Mouse (Mus musculus) bone marrow, adult 2 months (tissue): ENCODE results near the gene Map3k7cl.

Experiments used
- CTCF ChIP-seq: fragments of 200-500 bp; IDR thresholded peaks from 2 replicates; pipeline ENCODE4 v1.5.1; 2011; ENCODE audit warnings: low read length, control low read depth; ENCODE audit not compliant: control insufficient read depth, insufficient read depth
- POLR2A ChIP-seq: fragments of 200-500 bp; IDR thresholded peaks from 2 replicates; pipeline ENCODE4 v1.6.1; 2011; ENCODE audit warnings: low read depth, mild to moderate bottlenecking, control low read depth, low read length, borderline replicate concordance; ENCODE audit not compliant: control insufficient read depth

DNA sequence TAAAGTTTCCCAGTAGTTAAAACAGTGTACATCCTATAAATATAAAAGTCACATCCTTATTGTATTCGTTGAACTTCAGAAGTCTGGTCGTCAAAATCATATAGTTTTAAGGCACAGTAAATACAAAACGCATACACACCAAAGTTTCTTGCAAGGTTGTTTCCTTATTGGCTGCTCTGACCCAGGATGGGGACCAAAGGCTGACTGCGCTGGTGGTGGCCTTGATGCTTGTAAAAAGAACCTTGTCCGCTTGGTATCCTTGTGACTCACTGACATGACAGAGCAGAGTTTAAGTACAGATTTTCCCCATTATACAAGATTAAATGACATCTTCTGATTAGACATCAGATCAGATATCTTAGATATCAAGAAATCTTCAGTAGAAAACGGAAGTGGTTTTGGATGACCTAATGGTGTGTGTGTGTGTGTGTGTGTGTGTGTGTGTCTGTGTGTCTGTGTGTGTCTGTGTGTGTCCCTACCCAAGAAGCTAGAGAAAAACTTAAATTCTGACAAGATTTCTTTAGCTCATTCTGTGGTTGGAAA is 82.2 kb downstream of the Map3k7cl start:
- TF ChIP-seq CTCF (no peak), POLR2A (no peak)
